Mouse (Mus musculus) heart, postnatal 0 days (tissue): ENCODE measurements around the gene Cabp4. TPM values are rescaled to one million over a fixed set of nuclear protein-coding genes. Genes with fewer than 3 reads are reported as not detected.
A peak's percentile ranks its signal among the peaks of the same experiment; 100 is the strongest.

Experiments
- ATAC-seq: fragments of 200-750 bp; cut with Nextera tagmentation; 2 replicates; pipeline ENCODE4 v1.8.0; 2017; ENCODE audit warnings: low read depth, moderate number of reproducible peaks, moderate library complexity; ENCODE audit not compliant: insufficient read depth
- DNase-seq: peaks from one replicate; pipeline ENCODE4 v3.0.0-alpha.2; 2016; ENCODE audit warnings: low spot score
- H3K27ac ChIP-seq: fragments of 300-500 bp; sonication (generic); 2 replicates; pipeline ENCODE4 v1.5.1; 2014; ENCODE audit warnings: low read depth, mild to moderate bottlenecking
- H3K27me3 ChIP-seq: fragments of 300-500 bp; sonication (generic); 2 replicates; pipeline ENCODE4 v1.6.1; 2014; ENCODE audit warnings: low read length, mixed read lengths; ENCODE audit not compliant: control insufficient read depth, insufficient read depth
- H3K36me3 ChIP-seq: fragments of 300-500 bp; sonication (generic); replicated peaks from 2 replicates; pipeline ENCODE4 v1.6.1; 2014; ENCODE audit warnings: low read length, mixed read lengths; ENCODE audit not compliant: control insufficient read depth, insufficient read depth
- H3K4me1 ChIP-seq: fragments of 300-500 bp; sonication (generic); 2 replicates; pipeline ENCODE4 v1.6.1; 2014; ENCODE audit warnings: antibody characterized with exemption; ENCODE audit not compliant: control insufficient read depth, insufficient read depth
- H3K4me2 ChIP-seq: fragments of 300-500 bp; sonication (generic); 2 replicates; pipeline ENCODE4 v1.6.1; 2014; ENCODE audit warnings: low read depth, mild to moderate bottlenecking, low read length, moderate library complexity
- H3K4me3 ChIP-seq: fragments of 300-500 bp; sonication (generic); 2 replicates; pipeline ENCODE4 v1.5.1; 2014; ENCODE audit warnings: low read depth, low read length
- H3K9ac ChIP-seq: fragments of 300-500 bp; sonication (generic); replicated peaks from 2 replicates; pipeline ENCODE4 v1.6.1; 2014; ENCODE audit warnings: low read depth, low read length, mixed read lengths
- H3K9me3 ChIP-seq: fragments of 300-500 bp; sonication (generic); replicated peaks from 2 replicates; pipeline ENCODE4 v1.6.1; 2016; ENCODE audit warnings: low read length; ENCODE audit not compliant: control insufficient read depth
- CTCF ChIP-seq: IDR thresholded peaks from 2 replicates; pipeline ENCODE4 v1.5.1; 2016; ENCODE audit warnings: antibody characterized with exemption, control low read depth, low read depth
- EP300 ChIP-seq: IDR thresholded peaks from 2 replicates; pipeline ENCODE4 v1.6.1; 2016; ENCODE audit warnings: antibody characterized with exemption, low read depth
- WGBS: fragments of 180-500 bp; shearing (Covaris S2); extraction: QIAGEN DNeasy Blood & Tissue Kit; methylation state at CpG from one replicate; pipeline ENCODE4 v1.1.7; 2014; 5-methylcytosine and 5-hydroxymethylcytosine counted together
- polyA plus RNA-seq: library from polyadenylated mRNA; unstranded; fragments of >200 nt; fragmentation: Nextera tagmentation; extraction: Ambion mirVana; gene quantifications from 2 replicates; pipeline ENCODE4 v1.2.1, GENCODE M21; 2015
- total RNA-seq: library from RNA; depleted of rRNA; stranded (reverse); fragments of >200 nt; gene quantifications from 2 replicates; pipeline ENCODE4 v1.2.3, GENCODE M21; 2014; ENCODE audit warnings: low replicate concordance

Cabp4 gene
- total and polyA plus RNA-seq, 2 experiments from 2014 or later, result 0.11 TPM; not detected in 1

DNA sequence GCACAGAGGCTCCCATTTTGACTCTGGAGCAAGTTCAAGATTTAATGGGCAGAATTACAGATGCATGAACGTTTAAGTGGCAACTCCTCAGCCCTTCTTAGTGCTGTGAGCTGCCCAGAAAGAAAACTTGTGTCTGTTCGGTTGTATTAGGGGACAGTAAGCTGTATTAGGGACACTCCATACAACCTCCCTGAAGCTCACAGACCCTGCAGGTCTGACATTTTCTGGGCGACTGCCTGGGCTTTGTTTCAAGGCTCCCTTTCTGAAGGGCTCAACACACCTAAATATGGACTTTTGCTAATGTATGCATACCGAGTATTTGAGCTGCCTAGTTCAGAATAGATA is 19.7 kb upstream of the Cabp4 start:
- H3K4me1 ChIP-seq, result peaks cover 7% of the 10 kb centered on the region
- H3K9me3 ChIP-seq, result no peaks in the 10 kb centered on the region
- peak overlapping the region; percentile 44; the same call in 1 of the 2 replicates for H3K27ac ChIP-seq
- ATAC-seq, result no peak
- peak overlapping the region; percentile 81; the same call in 1 of the 2 replicates for H3K9ac ChIP-seq
- peak overlapping the region; percentile 80 for H3K4me3 ChIP-seq
- H3K4me2 ChIP-seq, result peak overlapping the region; percentile 81
- H3K27me3 ChIP-seq, result no peaks in the 10 kb centered on the region
- peaks cover 38% of the 10 kb centered on the region for H3K36me3 ChIP-seq
- peak; percentile 13; the same call in 1 of the 2 replicates for TF ChIP-seq EP300
- no peak for TF ChIP-seq CTCF
- 35% methylated on average over 4 of the region's 4 CpGs for WGBS
- DNase-seq, result no peak

DNA sequence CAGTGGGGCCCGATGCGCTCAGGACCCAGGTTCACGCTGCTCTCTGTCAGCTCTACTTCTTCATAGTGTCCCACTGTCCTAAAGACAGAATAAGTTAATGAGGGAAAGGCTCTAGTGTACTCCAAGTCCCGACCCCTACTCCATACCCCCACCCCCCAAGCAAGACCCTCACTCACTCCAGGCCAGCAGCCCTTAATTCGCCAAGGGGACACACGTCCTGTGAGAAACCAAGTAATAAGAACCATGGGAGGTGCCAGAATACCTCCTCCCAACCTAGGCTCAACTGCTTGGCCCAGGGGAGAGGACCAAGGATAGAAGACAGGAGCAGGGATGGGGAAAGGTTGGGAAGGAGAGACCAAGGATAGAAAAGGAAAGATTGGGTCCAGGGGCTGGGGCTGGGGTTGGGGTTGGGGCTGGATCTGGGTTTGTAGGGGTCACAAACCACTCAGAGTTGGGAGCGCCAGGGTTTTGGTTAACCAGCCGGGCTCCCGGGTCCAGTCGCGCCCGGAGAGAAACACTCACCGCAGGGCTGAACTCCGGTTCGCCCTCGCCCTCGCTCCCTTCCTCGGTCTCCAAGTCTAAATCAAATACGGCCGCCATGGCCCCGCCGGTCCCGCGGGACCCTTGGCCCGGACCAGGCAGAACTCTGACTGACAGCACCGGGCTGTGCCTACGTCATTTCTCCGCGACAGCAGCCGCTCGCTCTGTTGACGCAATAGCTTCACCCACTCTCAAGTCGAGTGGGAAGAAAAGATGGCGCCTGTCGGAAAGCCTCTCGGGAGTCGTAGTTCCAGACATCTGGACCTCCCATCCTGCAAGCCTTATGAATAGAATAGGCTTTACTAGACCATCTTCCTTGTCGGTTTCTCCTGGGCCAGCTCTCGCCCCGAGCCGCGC is 19.1 kb upstream of the Cabp4 start, which contains the start of gene Rps6kb2:
Gene Rps6kb2, minus strand, starts transcription at position 709 of the 897 bp plus-strand sequence.
- TF ChIP-seq EP300 (peak; percentile 64; the same call in 1 of the 2 replicates), CTCF (no peak; the same call in 1 of the 2 replicates)

DNA sequence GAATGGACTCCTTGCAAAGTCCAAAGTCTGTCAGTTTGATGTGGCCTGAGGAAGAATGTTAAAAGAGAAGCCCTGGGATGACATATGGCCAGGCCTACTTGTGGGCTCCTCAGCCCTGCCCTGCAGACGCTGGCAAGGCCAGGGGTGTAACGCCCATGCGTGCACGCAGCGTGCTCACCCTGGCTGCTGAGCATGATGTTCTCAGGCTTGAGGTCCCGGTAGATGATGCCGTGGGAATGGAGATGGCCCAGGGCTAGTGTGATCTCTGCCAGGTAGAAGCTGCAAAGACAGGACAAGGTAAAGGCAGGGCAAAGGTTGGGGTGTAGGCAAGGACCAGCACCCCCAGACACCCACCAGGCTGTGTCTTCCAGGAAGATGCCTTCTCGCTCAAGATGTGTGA is 15.2 kb upstream of the Cabp4 start:
- DNase-seq (no peak), ATAC-seq (no peak)
- no peaks in the 10 kb centered on the region for H3K27me3 ChIP-seq
- no peak overlapping the region for H3K27ac ChIP-seq
- peaks cover 4% of the 10 kb centered on the region for H3K4me1 ChIP-seq
- no peaks in the 10 kb centered on the region for H3K9me3 ChIP-seq
- H3K36me3 ChIP-seq, result peaks cover 56% of the 10 kb centered on the region
- TF ChIP-seq CTCF (no peak), EP300 (no peak)
- H3K9ac ChIP-seq, result no peak overlapping the region
- 94% methylated on average over 8 of the region's 8 CpGs for WGBS
- H3K4me3 ChIP-seq, result no peak overlapping the region
- no peak overlapping the region for H3K4me2 ChIP-seq

More for the DNA sequence above, 19.1 kb upstream of the Cabp4 start, which contains the start of gene Rps6kb2:
- peak within 1 kb of the TSS; percentile 80 for H3K4me3 ChIP-seq
- peaks cover 7% of the 10 kb centered on the region for H3K4me1 ChIP-seq
- H3K27me3 ChIP-seq, result no peaks in the 10 kb centered on the region
- H3K9me3 ChIP-seq, result no peaks in the 10 kb centered on the region
- 6% methylated on average over 42 of the region's 42 CpGs for WGBS
- peak within 1 kb of the TSS; percentile 81 for H3K9ac ChIP-seq
- DNase-seq, result peak; percentile 97
- peaks cover 44% of the 10 kb centered on the region for H3K36me3 ChIP-seq
- H3K4me2 ChIP-seq, result peak within 1 kb of the TSS; percentile 81
- ATAC-seq, result peak; percentile 79
- H3K27ac ChIP-seq, result peak within 1 kb of the TSS; percentile 46

DNA sequence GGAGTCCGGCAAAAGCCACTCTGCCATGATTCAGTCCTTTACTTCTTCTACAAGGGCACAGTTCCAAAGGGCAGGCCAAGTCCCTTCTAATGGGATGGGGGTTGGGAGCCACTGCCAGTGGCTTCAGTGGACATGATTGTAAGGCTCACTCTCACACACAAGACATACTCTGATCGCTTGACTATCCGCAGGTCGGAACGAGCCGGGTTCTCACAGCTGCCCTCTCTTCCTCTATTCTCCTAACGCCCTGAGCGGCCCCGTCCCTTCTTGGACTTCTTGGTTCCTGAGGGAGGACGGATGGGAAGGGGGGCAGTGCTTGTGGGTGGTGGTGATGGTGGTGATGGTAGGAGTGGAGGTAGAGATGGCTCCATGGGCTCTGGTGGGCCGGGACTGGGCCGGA is 12.9 kb upstream of the Cabp4 start:
- no peak for ATAC-seq
- no peaks in the 10 kb centered on the region for H3K9me3 ChIP-seq
- no peak overlapping the region for H3K4me3 ChIP-seq
- no peak overlapping the region for H3K9ac ChIP-seq
- WGBS, result 83% methylated on average over 12 of the region's 12 CpGs
- no peak for TF ChIP-seq EP300
- no peak for TF ChIP-seq CTCF
- H3K4me2 ChIP-seq, result no peak overlapping the region
- peaks cover 76% of the 10 kb centered on the region for H3K36me3 ChIP-seq
- no peaks in the 10 kb centered on the region for H3K27me3 ChIP-seq
- no peak for DNase-seq
- H3K27ac ChIP-seq, result no peak overlapping the region
- H3K4me1 ChIP-seq, result peaks cover 5% of the 10 kb centered on the region; the same call in 1 of the 2 replicates

DNA sequence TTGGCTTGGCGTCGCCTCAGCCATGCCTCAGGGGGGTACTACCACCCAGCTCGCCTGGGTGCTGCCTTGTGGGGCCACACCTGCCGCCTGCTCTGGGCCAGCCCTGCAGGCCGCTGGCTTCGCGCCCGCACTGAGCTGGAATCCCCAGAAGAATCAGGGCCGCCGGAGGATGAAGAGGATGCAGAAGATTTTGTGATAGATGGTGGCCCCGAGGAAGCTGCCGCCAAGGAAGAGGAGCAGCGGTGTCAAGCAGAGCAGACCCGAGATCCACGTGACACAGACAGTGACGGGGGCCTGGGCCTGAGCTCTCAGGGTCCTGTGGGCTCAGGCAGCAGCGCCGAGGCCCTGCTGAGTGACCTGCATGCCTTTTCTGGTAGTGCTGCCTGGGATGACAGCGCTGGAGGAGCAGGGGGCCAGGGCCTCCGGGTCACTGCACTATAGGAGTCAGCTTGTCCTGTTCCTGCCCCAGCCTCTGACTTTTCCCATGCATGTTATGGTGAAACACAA is 12.3 kb upstream of the Cabp4 start:
- no peak for ATAC-seq
- TF ChIP-seq CTCF, result no peak
- no peak for TF ChIP-seq EP300
- Histone ChIP-seq H3K9me3 (no peaks in the 10 kb centered on the region), H3K27ac (no peak overlapping the region), H3K4me3 (peak overlapping the region; percentile 24; the same call in 1 of the 2 replicates), H3K4me1 (peaks cover 5% of the 10 kb centered on the region; the same call in 1 of the 2 replicates), H3K36me3 (peaks cover 74% of the 10 kb centered on the region), H3K9ac (no peak overlapping the region), H3K4me2 (peak overlapping the region; percentile 14; the same call in 1 of the 2 replicates), H3K27me3 (no peaks in the 10 kb centered on the region)
- 65% methylated on average over 19 of the region's 20 CpGs for WGBS
- DNase-seq, result no peak
